Mouse (Mus musculus) liver, embryonic 11.5 days (tissue): Measurements from ENCODE around the gene Gzf1. TPM values are rescaled to one million over a fixed set of nuclear protein-coding genes. Genes with fewer than 3 reads are reported as not detected.

Experiments
- ATAC-seq: fragments of 200-750 bp; cut with Nextera tagmentation; replicated peaks from 2 replicates; pipeline ENCODE4 v1.8.0; 2017; ENCODE audit warnings: moderate number of reproducible peaks, mild to moderate bottlenecking, moderate TSS enrichment, moderate library complexity; ENCODE audit not compliant: low FRiP score
- DNase-seq: peaks from one replicate; pipeline ENCODE4 v3.0.0-alpha.2; 2017; ENCODE audit warnings: low spot score
- H3K27ac ChIP-seq: fragments of 300-500 bp; sonication (generic); 2 replicates; pipeline ENCODE4 v1.5.1; 2014; ENCODE audit warnings: mild to moderate bottlenecking, low read depth, low read length, control low read depth
- H3K27me3 ChIP-seq: fragments of 300-500 bp; sonication (generic); replicated peaks from 2 replicates; pipeline ENCODE4 v1.6.1; 2014; ENCODE audit warnings: low read length, mixed read lengths; ENCODE audit not compliant: control insufficient read depth, insufficient read depth
- H3K36me3 ChIP-seq: fragments of 300-500 bp; sonication (generic); 2 replicates; pipeline ENCODE4 v1.6.1; 2014; ENCODE audit warnings: mild to moderate bottlenecking, low read length, moderate library complexity, mixed read lengths; ENCODE audit not compliant: control insufficient read depth, insufficient read depth
- H3K4me1 ChIP-seq: fragments of 300-500 bp; sonication (generic); replicated peaks from 2 replicates; pipeline ENCODE4 v1.6.1; 2014; ENCODE audit warnings: low read length, mixed read lengths; ENCODE audit not compliant: control insufficient read depth, insufficient read depth
- H3K4me2 ChIP-seq: fragments of 300-500 bp; sonication (generic); 2 replicates; pipeline ENCODE4 v1.6.1; 2014; ENCODE audit warnings: mild to moderate bottlenecking, control low read depth, moderate library complexity
- H3K4me3 ChIP-seq: fragments of 300-500 bp; sonication (generic); 2 replicates; pipeline ENCODE4 v1.5.1; 2014; ENCODE audit warnings: low read depth, low read length, control low read depth
- H3K9ac ChIP-seq: fragments of 300-500 bp; sonication (generic); 2 replicates; pipeline ENCODE4 v1.6.1; 2014; ENCODE audit warnings: low read depth, low read length, control low read depth
- H3K9me3 ChIP-seq: fragments of 300-500 bp; sonication (generic); 2 replicates; pipeline ENCODE4 v1.6.1; 2016; ENCODE audit warnings: low read length, inconsistent platforms, mixed read lengths; ENCODE audit not compliant: control insufficient read depth
- WGBS: fragments of 180-500 bp; shearing (Covaris S2); extraction: QIAGEN DNeasy Blood & Tissue Kit; methylation state at CpG from one replicate; pipeline ENCODE4 v1.1.7; 2014; 5-methylcytosine and 5-hydroxymethylcytosine counted together
- polyA plus RNA-seq: library from polyadenylated mRNA; unstranded; fragments of >200 nt; fragmentation: Nextera tagmentation; extraction: Ambion mirVana; gene quantifications from 2 replicates; pipeline ENCODE4 v1.2.1, GENCODE M21; 2014

Gene Gzf1
- 16.7 and 18.4 TPM in 2 replicates for polyA plus RNA-seq

- ATAC-seq: peak; percentile 92
- Histone ChIP-seq H3K27me3 (no peaks in the 10 kb centered on the region), H3K9ac (peak within 1 kb of the TSS; percentile 79), H3K4me2 (peak within 1 kb of the TSS; percentile 70), H3K36me3 (peaks cover 15% of the 10 kb centered on the region), H3K9me3 (no peaks in the 10 kb centered on the region), H3K27ac (peak within 1 kb of the TSS; percentile 91), H3K4me3 (peak within 1 kb of the TSS; percentile 84), H3K4me1 (peaks cover 28% of the 10 kb centered on the region)
- peak; percentile 97 for DNase-seq
- under 1% methylated on average over 39 of the region's 39 CpGs for WGBS
Observed at GRCm38 (mm10) chr2:148680775-148681291, at the start of gene Gzf1. Gene Gzf1 (plus strand): TSS chr2:148681023.

GRCm38 (mm10) chr2:148631602-148632001, 49.2 kb upstream of the Gzf1 start:
- ATAC-seq (no peak), DNase-seq (no peak)
- H3K27ac ChIP-seq: no peak overlapping the region
- no peak overlapping the region for H3K4me3 ChIP-seq
- H3K4me2 ChIP-seq: no peak overlapping the region
- no peaks in the 10 kb centered on the region for H3K9me3 ChIP-seq
- H3K27me3 ChIP-seq: no peaks in the 10 kb centered on the region
- no peaks in the 10 kb centered on the region for H3K36me3 ChIP-seq
- no peak overlapping the region for H3K9ac ChIP-seq
- WGBS: 87% methylated on average over 3 of the region's 3 CpGs
- H3K4me1 ChIP-seq: no peaks in the 10 kb centered on the region

GRCm38 (mm10) chr2:148634466-148634865, 46.4 kb upstream of the Gzf1 start:
- no peak overlapping the region for H3K27ac ChIP-seq
- no peak overlapping the region for H3K4me3 ChIP-seq
- WGBS: 88% methylated on average over 4 of the region's 4 CpGs
- ATAC-seq (no peak), DNase-seq (no peak)
- no peaks in the 10 kb centered on the region for H3K36me3 ChIP-seq
- no peak overlapping the region for H3K9ac ChIP-seq
- H3K4me2 ChIP-seq: no peak overlapping the region
- H3K27me3 ChIP-seq: no peaks in the 10 kb centered on the region
- no peaks in the 10 kb centered on the region for H3K4me1 ChIP-seq
- H3K9me3 ChIP-seq: no peaks in the 10 kb centered on the region

- Histone ChIP-seq H3K27me3 (no peaks in the 10 kb centered on the region), H3K36me3 (no peaks in the 10 kb centered on the region), H3K27ac (no peak overlapping the region), H3K4me1 (no peaks in the 10 kb centered on the region), H3K4me2 (no peak overlapping the region), H3K4me3 (no peak overlapping the region), H3K9me3 (no peaks in the 10 kb centered on the region), H3K9ac (no peak overlapping the region)
- 44% methylated on average over 1 of the region's 1 CpGs for WGBS
- DNase-seq (no peak), ATAC-seq (no peak)
Observed at GRCm38 (mm10) chr2:148642610-148643370, 38.0 kb upstream of the Gzf1 start.

- Histone ChIP-seq H3K4me1 (no peaks in the 10 kb centered on the region), H3K27me3 (no peaks in the 10 kb centered on the region), H3K27ac (no peak overlapping the region), H3K36me3 (no peaks in the 10 kb centered on the region), H3K9ac (no peak overlapping the region), H3K9me3 (no peaks in the 10 kb centered on the region), H3K4me3 (no peak overlapping the region), H3K4me2 (no peak overlapping the region)
- WGBS: 75% methylated on average over 6 of the region's 6 CpGs
- no peak for DNase-seq
- no peak for ATAC-seq
Observed at GRCm38 (mm10) chr2:148644421-148645000, 36.3 kb upstream of the Gzf1 start.

GRCm38 (mm10) chr2:148650587-148651357, 30.1 kb upstream of the Gzf1 start:
- 63% methylated on average over 3 of the region's 3 CpGs for WGBS
- ATAC-seq: no peak
- H3K9ac ChIP-seq: no peak overlapping the region

GRCm38 (mm10) chr2:148654961-148655360, 25.9 kb upstream of the Gzf1 start:
- Histone ChIP-seq H3K27me3 (no peaks in the 10 kb centered on the region), H3K36me3 (no peaks in the 10 kb centered on the region), H3K4me2 (no peak overlapping the region), H3K27ac (no peak overlapping the region), H3K9me3 (no peaks in the 10 kb centered on the region), H3K4me1 (no peaks in the 10 kb centered on the region), H3K9ac (no peak overlapping the region), H3K4me3 (no peak overlapping the region)
- DNase-seq: no peak
- ATAC-seq: peak; percentile 64; the same call in 1 of the 2 replicates
- 0% methylated on average over 3 of the region's 3 CpGs for WGBS

More at GRCm38 (mm10) chr2:148650587-148651357, 30.1 kb upstream of the Gzf1 start:
- H3K27ac ChIP-seq: no peak overlapping the region
- no peaks in the 10 kb centered on the region for H3K4me1 ChIP-seq
- no peak overlapping the region for H3K4me3 ChIP-seq
- no peaks in the 10 kb centered on the region for H3K9me3 ChIP-seq
- H3K27me3 ChIP-seq: no peaks in the 10 kb centered on the region
- DNase-seq: no peak
- no peaks in the 10 kb centered on the region for H3K36me3 ChIP-seq
- no peak overlapping the region for H3K4me2 ChIP-seq

- 91% methylated on average over 1 of the region's 1 CpGs for WGBS
- H3K27me3 ChIP-seq: no peaks in the 10 kb centered on the region
- no peaks in the 10 kb centered on the region for H3K36me3 ChIP-seq
- H3K27ac ChIP-seq: no peak overlapping the region
- no peak overlapping the region for H3K9ac ChIP-seq
- DNase-seq (no peak), ATAC-seq (no peak)
- H3K4me2 ChIP-seq: no peak overlapping the region
- H3K9me3 ChIP-seq: no peaks in the 10 kb centered on the region
- no peak overlapping the region for H3K4me3 ChIP-seq
- H3K4me1 ChIP-seq: no peaks in the 10 kb centered on the region
Observed at GRCm38 (mm10) chr2:148663458-148663857, 17.4 kb upstream of the Gzf1 start.
